Mouse (Mus musculus) NIH3T3 (cell line): ENCODE measurements around the gene Isg20.

Experiments used
- DNase-seq: peaks from one replicate; pipeline ENCODE4 v3.0.0-alpha.2; 2012; ENCODE audit warnings: low read depth

Gene Isg20

DNA sequence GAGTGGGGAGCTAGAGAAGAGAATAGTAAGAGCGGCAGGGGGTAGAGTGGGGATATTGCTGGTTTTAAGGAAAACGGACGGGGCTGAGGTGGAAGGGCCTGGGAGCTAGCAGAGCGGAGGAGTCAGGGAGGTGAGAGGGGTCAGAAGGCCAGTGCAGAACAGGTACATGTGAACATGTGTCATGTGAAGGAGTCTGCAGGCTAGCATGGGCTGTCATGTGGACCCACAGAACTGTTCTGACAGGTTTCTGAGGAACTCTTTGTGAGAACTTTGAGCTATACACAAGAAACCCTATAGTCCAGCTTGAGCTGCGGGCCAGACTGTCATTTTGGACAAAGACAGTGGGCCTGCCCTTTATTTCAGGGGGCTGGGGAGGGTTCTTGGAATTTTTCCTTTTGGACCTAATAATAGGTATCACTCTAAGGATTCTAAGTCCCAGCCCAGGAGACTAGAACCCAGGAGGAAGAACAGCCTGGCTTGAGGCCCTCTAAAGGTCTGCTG, at the start of gene Isg20:
Gene Isg20 (plus strand): TSS at position 451 of the 501 bp plus-strand sequence.
- DNase-seq = no peak

DNA sequence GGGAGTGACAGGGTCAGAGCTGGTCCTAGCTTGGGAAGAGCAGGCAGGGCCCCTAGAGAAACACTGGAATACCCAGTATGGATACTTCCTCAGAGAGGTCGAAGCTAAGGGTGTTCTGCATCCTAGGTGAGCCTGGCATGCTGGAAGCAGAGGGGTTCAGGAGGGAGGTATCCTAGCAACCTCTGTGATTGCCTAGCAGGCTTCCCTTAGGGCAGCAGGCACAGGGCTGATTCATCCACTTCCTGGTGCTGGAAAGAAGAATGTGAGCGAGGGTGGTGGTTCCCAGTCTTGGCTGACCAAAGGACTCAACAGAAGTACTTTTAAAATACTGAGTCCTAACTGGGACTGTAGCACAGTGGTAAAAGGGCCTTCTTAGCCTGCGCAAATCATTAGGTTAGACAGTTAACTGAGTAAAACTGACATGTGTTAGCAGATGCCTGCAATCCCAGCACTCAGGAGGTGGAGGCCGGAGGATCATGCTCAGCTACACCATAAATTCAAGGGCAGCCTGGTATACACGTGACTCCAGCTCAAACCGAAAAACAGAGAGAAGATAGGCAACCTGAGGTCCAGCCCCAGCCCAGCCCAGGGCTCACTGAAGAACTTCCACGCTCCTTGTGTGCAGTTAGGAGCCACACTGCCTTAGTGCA, 49.3 kb upstream of the Isg20 start:
- peak; percentile 17 for DNase-seq

DNA sequence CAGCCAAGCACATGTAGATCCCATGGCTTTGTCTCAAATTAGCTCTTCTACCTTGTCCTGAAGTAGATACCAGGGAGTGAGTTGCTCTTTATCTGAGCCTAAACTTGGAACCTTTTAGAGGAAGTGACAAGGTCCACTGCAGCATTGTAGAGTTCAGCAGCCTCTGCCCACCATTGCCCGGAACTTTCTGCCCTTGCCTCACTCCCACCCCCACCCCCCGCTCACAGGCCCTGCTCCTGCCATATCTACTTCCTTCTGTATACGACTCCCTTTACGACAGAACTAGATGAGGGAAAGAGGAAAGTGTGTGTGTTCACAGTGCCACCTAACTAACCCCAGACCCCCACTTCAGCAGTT, 48.8 kb upstream of the Isg20 start:
- DNase-seq = no peak

GRCm38 (mm10) chr7:78865212-78865949, 47.8 kb upstream of the Isg20 start:
- no peak for DNase-seq

DNA sequence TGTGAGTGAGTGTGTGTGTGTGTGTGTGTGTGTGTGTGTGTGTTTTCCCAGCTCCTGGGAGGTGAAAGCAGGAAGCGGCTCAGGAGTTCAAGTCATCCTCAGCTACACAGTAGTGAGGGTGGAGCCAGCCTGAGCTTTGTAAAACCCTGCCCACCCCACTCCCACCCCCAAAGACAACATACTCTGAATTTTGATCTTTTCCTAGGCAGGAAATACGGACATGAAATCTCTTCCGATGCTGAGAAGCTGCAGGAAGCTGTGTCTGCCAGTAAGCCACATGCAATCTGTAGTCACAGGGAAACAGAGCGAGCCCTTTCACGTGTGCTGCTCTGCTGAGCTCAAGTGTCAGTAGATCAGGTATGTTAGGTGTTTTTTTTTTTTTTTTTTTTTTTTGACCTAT, 44.5 kb upstream of the Isg20 start:
- no peak for DNase-seq

- DNase-seq = no peak
Measured at GRCm38 (mm10) chr7:78872366-78872765, 40.9 kb upstream of the Isg20 start.

- no peak for DNase-seq
Measured at GRCm38 (mm10) chr7:78872831-78873230, 40.4 kb upstream of the Isg20 start.

DNA sequence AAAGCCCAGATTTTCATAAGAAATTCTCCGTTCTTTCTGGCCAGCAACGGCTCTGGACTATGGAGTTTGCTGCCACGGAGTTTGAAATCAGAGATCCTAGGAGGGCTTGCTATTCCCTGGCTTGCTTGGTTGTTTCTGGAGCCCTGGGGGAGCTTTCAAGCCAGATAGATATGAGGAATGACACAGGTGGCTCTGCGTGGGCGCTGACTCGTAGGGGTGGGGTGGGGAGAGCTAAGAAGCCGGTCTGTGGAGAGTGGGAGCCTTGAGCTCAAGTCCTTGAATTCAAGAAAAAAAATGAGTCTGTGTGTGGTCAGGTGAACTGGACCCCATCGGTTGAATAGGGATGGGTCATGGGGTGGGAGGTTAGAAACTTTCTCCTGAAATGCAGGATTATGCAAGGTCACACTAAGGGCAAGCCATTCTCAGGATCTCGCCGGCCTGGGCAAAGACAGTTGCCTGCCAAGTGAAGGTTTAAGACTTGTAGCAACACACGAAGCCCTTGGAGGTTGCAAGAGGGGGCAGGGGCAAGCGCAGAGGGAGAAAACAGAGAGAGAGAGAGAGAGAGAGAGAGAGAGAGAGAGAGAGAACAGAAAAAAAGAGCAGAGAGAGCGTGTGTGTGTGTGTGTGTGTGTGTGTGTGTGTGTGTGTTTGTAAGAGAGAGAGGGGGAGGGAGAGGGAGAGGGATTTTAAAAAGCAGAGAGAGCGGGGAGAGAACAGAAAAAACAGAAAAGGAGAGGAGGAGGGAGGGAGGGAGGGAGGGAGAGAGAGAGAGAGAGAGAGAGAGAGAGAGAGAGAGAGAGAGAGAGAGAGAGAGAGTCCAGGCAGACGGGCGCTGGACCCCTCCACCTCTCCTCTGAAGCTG, 31.4 kb upstream of the Isg20 start:
- DNase-seq = no peak

- DNase-seq = no peak
Measured at GRCm38 (mm10) chr7:78882469-78882837, 30.8 kb upstream of the Isg20 start.

- no peak for DNase-seq
Measured at GRCm38 (mm10) chr7:78883016-78883725, 30.1 kb upstream of the Isg20 start.

GRCm38 (mm10) chr7:78883726-78884060, 29.5 kb upstream of the Isg20 start:
- DNase-seq = no peak

- DNase-seq = no peak
Measured at GRCm38 (mm10) chr7:78884139-78884538, 29.1 kb upstream of the Isg20 start.

DNA sequence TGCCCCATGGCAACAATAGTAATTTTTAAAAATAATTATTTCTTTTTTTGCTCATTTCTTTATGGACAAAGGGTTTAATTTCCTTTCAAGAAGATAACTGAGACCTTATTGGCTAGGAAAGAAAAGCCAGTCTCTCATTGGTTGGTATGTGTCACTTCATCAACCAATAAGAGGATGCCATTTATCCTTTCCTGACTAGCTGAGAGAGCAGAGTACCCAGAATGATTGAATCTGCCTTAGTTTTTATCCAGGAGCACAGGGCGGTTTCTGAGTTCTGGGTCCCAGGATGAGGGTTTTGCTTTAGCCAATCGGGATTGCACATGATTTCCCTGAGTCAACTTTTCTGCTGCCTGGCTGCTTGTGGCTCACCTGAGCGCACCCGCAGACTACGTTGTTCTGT, 27.8 kb upstream of the Isg20 start:
- no peak for DNase-seq

- DNase-seq = no peak
Measured at GRCm38 (mm10) chr7:78886496-78886895, 26.7 kb upstream of the Isg20 start.

DNA sequence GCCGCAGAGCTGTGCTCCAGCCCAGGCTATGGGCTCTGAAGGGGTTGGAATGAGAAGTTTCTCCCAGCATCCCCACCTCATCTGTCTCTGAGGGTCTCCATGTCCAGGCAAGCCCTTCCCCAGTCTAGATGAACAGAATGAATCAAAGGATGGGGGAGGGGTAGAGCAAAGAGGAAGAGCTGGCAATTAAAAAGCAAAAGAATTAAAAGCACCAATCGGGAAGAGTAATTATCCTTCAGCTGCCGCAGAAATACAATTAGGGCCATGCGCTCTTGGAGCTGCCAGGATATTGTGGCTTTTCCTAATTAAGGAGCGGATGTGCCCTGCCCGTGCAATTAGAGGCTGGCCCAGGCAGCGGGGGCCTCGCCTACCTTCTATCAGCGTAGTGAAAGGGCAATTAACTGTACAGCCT, 25.8 kb upstream of the Isg20 start:
- no peak for DNase-seq

GRCm38 (mm10) chr7:78890641-78891040, 22.6 kb upstream of the Isg20 start:
- DNase-seq = peak; percentile 92

DNA sequence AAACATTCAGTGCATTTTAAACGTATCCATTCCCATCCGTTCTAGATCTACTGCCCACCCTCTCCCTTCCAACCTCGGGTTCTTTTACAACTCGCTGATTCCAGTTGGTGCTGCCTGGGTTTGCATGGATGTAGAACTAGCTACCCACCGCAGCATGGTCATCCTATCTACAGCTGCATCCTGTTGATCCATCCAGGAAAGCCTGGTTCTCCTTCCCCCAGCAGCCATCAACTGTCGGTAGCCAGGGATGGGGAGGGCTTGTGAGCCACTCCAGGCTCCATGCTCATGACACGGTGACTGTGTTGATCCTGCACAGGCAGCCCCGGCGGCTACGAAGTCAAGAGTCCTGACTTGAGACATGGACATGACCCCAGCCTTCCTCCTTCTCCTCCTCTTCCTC, 19.3 kb upstream of the Isg20 start:
- no peak for DNase-seq

- no peak for DNase-seq
Measured at GRCm38 (mm10) chr7:78895021-78895652, 18.1 kb upstream of the Isg20 start.

- peak; percentile 99 for DNase-seq
Measured at GRCm38 (mm10) chr7:78895653-78896333, 17.4 kb upstream of the Isg20 start, which contains the start of gene Aen. Gene Aen (plus strand): TSS chr7:78895854.

GRCm38 (mm10) chr7:78897567-78897966, 15.7 kb upstream of the Isg20 start:
- no peak for DNase-seq
